Mouse (Mus musculus) MEL (cell line): Measurements from ENCODE around the gene Arhgap5. TPM values are rescaled to one million over a fixed set of nuclear protein-coding genes. Genes with fewer than 3 reads are reported as not detected.
A peak's percentile ranks its signal among the peaks of the same experiment; 100 is the strongest.

Experiments
- DNase-seq: peaks from one replicate; pipeline ENCODE4 v3.0.0; 2011; ENCODE audit warnings: low read depth, low spot score
- H3K27ac ChIP-seq: 2 replicates; pipeline ENCODE4 v1.5.1; 2012; ENCODE audit warnings: low read depth, mild to moderate bottlenecking, control low read depth, low read length, moderate library complexity; ENCODE audit not compliant: control insufficient read depth
- H3K27me3 ChIP-seq, 2 experiments: fragments of 150-350 bp in 1 of 2; sonication (generic) in 1 of 2; 2 replicates each; pipeline ENCODE4 v1.6.1; 2012; ENCODE audit warnings: low read length in 2 of 2, mild to moderate bottlenecking in 2 of 2, improper control_type of control experiment in 1 of 2, moderate library complexity in 1 of 2; ENCODE audit not compliant: insufficient read depth in 2 of 2, control insufficient read depth in 1 of 2
- H3K36me3 ChIP-seq, 2 experiments: 2 replicates each; pipeline ENCODE4 v1.6.1; 2012 to 2014; ENCODE audit warnings: low read length in 2 of 2, improper control_type of control experiment in 1 of 2, inconsistent platforms in 1 of 2, mild to moderate bottlenecking in 1 of 2; ENCODE audit not compliant: insufficient read depth in 2 of 2, control insufficient read depth in 1 of 2
- H3K4me1 ChIP-seq, 2 experiments: fragments of 150-350 bp in 1 of 2; sonication (generic) in 1 of 2; 2 replicates each; pipeline ENCODE4 v1.6.1; 2012; ENCODE audit warnings: low read length in 2 of 2, improper control_type of control experiment in 1 of 2, mild to moderate bottlenecking in 1 of 2; ENCODE audit not compliant: insufficient read depth in 2 of 2, control insufficient read depth in 1 of 2
- H3K4me3 ChIP-seq, 2 experiments: fragments of 150-350 bp in 1 of 2; sonication (generic) in 1 of 2; 2 replicates each; pipeline ENCODE4 v1.5.1; 2012; ENCODE audit warnings: low read depth in 2 of 2, low read length in 2 of 2, mild to moderate bottlenecking in 2 of 2, moderate library complexity in 2 of 2, control low read depth in 1 of 2, improper control_type of control experiment in 1 of 2; ENCODE audit not compliant: control insufficient read depth in 1 of 2, insufficient read depth in 1 of 2
- H3K79me2 ChIP-seq: 2 replicates; pipeline ENCODE4 v1.6.1; 2012; ENCODE audit warnings: mild to moderate bottlenecking, low read length, moderate library complexity; ENCODE audit not compliant: control insufficient read depth, poor library complexity, insufficient read depth
- H3K9ac ChIP-seq: 2 replicates; pipeline ENCODE4 v1.6.1; 2012; ENCODE audit warnings: low read depth, mild to moderate bottlenecking, control low read depth, low read length, moderate library complexity; ENCODE audit not compliant: control insufficient read depth, poor library complexity, severe bottlenecking
- H3K9me3 ChIP-seq: fragments of 150-350 bp; sonication (generic); replicated peaks from 2 replicates; pipeline ENCODE4 v1.6.1; 2012; ENCODE audit warnings: mild to moderate bottlenecking, low read length, improper control_type of control experiment, moderate library complexity; ENCODE audit not compliant: insufficient read depth
- CHD1 ChIP-seq: IDR thresholded peaks from 2 replicates; pipeline ENCODE4 v1.6.1; 2012; ENCODE audit warnings: low read depth, mild to moderate bottlenecking, inconsistent platforms, low read length, improper control_type of control experiment
- E2F4 ChIP-seq: IDR thresholded peaks from 2 replicates; pipeline ENCODE4 v1.6.1; 2011; ENCODE audit warnings: low read depth, low read length, improper control_type of control experiment, borderline replicate concordance
- ELF1 ChIP-seq: IDR thresholded peaks from 2 replicates; pipeline ENCODE4 v1.6.1; 2014; ENCODE audit warnings: low read depth, mild to moderate bottlenecking, inconsistent platforms, low read length, improper control_type of control experiment, moderate library complexity
- EP300 ChIP-seq, 2 experiments: IDR thresholded peaks; 2 replicates each; pipeline ENCODE4 v1.6.1; 2011; ENCODE audit warnings: improper control_type of control experiment in 2 of 2, low read length in 2 of 2, low read depth in 1 of 2, mild to moderate bottlenecking in 1 of 2
- ETS1 ChIP-seq: IDR thresholded peaks from 2 replicates; pipeline ENCODE4 v1.6.1; 2012; ENCODE audit warnings: low read depth, mild to moderate bottlenecking, inconsistent platforms, low read length, improper control_type of control experiment, moderate library complexity
- GABPA ChIP-seq: IDR thresholded peaks from 2 replicates; pipeline ENCODE4 v1.6.1; 2012; ENCODE audit warnings: low read depth, mild to moderate bottlenecking, inconsistent platforms, low read length, improper control_type of control experiment, moderate library complexity
- GATA1 ChIP-seq: IDR thresholded peaks from 2 replicates; pipeline ENCODE4 v1.6.1; 2011; ENCODE audit warnings: low read depth, low read length, improper control_type of control experiment
- KAT2A ChIP-seq: conservative IDR thresholded peaks from 2 replicates; pipeline ENCODE4 v1.6.1; 2012; ENCODE audit warnings: low read depth, low read length, improper control_type of control experiment, inconsistent platforms
- MAX ChIP-seq: IDR thresholded peaks from 2 replicates; pipeline ENCODE4 v1.6.1; 2011; ENCODE audit warnings: low read length, improper control_type of control experiment
- MAZ ChIP-seq: IDR thresholded peaks from 2 replicates; pipeline ENCODE4 v1.6.1; 2012; ENCODE audit warnings: low read depth, mild to moderate bottlenecking, inconsistent platforms, low read length, improper control_type of control experiment
- MXI1 ChIP-seq: IDR thresholded peaks from 2 replicates; pipeline ENCODE4 v1.6.1; 2011; ENCODE audit warnings: mild to moderate bottlenecking, low read depth, low read length, improper control_type of control experiment
- MYC ChIP-seq: IDR thresholded peaks from 2 replicates; pipeline ENCODE4 v1.6.1; 2011; ENCODE audit warnings: low read depth, mild to moderate bottlenecking, low read length, improper control_type of control experiment, moderate library complexity
- NELFE ChIP-seq: IDR thresholded peaks from 2 replicates; pipeline ENCODE4 v1.6.1; 2011; ENCODE audit warnings: low read depth, low read length, improper control_type of control experiment
- NRF1 ChIP-seq: IDR thresholded peaks from 2 replicates; pipeline ENCODE4 v1.6.1; 2014; ENCODE audit warnings: low read depth, mild to moderate bottlenecking, inconsistent platforms, low read length, improper control_type of control experiment, moderate library complexity; ENCODE audit not compliant: poor library complexity, insufficient read depth, severe bottlenecking
- POLR2AphosphoS5 ChIP-seq: IDR thresholded peaks from 2 replicates; pipeline ENCODE4 v1.6.1; 2012; ENCODE audit warnings: low read depth, borderline replicate concordance, mild to moderate bottlenecking, inconsistent platforms, low read length, moderate library complexity, mixed read lengths
- RAD21 ChIP-seq: IDR thresholded peaks from 2 replicates; pipeline ENCODE4 v1.6.1; 2011; ENCODE audit warnings: mild to moderate bottlenecking, low read depth, low read length, improper control_type of control experiment
- SIN3A ChIP-seq: IDR thresholded peaks from 2 replicates; pipeline ENCODE4 v1.6.1; 2012; ENCODE audit warnings: low read length, improper control_type of control experiment, inconsistent platforms
- TBP ChIP-seq: IDR thresholded peaks from 2 replicates; pipeline ENCODE4 v1.8.0; 2011; ENCODE audit warnings: low read depth, low read length, improper control_type of control experiment
- USF1 ChIP-seq: IDR thresholded peaks from 2 replicates; pipeline ENCODE4 v1.6.1; 2014; ENCODE audit warnings: low read depth, mild to moderate bottlenecking, inconsistent platforms, low read length, improper control_type of control experiment, moderate library complexity
- USF2 ChIP-seq, 2 experiments: IDR thresholded peaks; 2 replicates each; pipeline ENCODE4 v1.6.1; 2011 to 2012; ENCODE audit warnings: improper control_type of control experiment in 2 of 2, low read length in 2 of 2, borderline replicate concordance in 1 of 2, inconsistent platforms in 1 of 2, low read depth in 1 of 2, mild to moderate bottlenecking in 1 of 2; ENCODE audit not compliant: insufficient read depth in 1 of 2
- ZMIZ1 ChIP-seq: IDR thresholded peaks from 2 replicates; pipeline ENCODE4 v1.6.1; 2012; ENCODE audit warnings: low read depth, mild to moderate bottlenecking, inconsistent platforms, low read length, improper control_type of control experiment, moderate library complexity
- ZNF384 ChIP-seq: IDR thresholded peaks from 2 replicates; pipeline ENCODE4 v1.6.1; 2012; ENCODE audit warnings: low read depth, mild to moderate bottlenecking, inconsistent platforms, low read length, improper control_type of control experiment
- polyA plus RNA-seq, 2 experiments: library from polyadenylated mRNA; stranded (reverse) in 1 of 2; unstranded in 1 of 2; fragments of >175 nt in 1 of 2; fragments of >200 nt in 1 of 2; gene quantifications; 2 replicates each; pipeline versions ENCODE4 v1.2.1 to v1.2.4; 2012; ENCODE audit warnings: low replicate concordance in 2 of 2, low read depth in 1 of 2; ENCODE audit not compliant: insufficient read length in 2 of 2, insufficient read depth in 1 of 2, missing spikeins in 1 of 2
- total RNA-seq: library from RNA; depleted of rRNA; stranded (reverse); fragments of 300-350 nt; gene quantifications from 2 replicates; pipeline ENCODE4 v1.2.3, GENCODE M21; 2012

The Arhgap5 gene
- total and polyA plus RNA-seq, 3 experiments, result 10.5 to 108 (median 11.8) TPM

- Histone ChIP-seq H3K27me3 (no peaks in the 10 kb centered on the region), H3K4me3 (peak overlapping the region; percentile 68 to 83)
- DNase-seq, result peak; percentile 61
Measured at GRCm38 (mm10) chr12:52604992-52605652, 101.3 kb downstream of the Arhgap5 start.

DNA sequence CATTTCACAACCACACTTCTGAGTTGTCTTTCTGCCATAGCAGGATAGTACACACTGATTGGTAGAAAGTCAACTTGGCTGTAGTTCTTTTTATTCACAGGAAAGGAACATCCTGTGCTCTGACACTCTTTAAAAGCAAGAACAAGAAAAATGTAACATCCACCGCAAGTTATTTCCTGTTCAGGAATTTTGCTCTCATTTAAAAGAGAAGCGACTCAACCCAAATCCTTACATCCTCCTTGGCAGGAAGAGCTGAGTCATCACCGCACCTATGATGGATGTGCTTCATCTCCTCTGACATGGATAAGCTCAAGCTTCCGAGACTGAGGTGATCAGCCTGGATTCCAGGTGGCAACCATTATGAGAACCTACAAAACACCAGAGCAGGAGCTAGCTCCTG lies 103.6 kb downstream of the Arhgap5 start:
- no peak for DNase-seq
- H3K36me3 ChIP-seq, result peaks cover 0 to 7% of the 10 kb centered on the region in 2 experiments; a peak in 2 of 4 replicates
- H3K27ac ChIP-seq, result no peak overlapping the region
- no peak overlapping the region for H3K4me3 ChIP-seq
- TF ChIP-seq MYC (no peak), USF1 (no peak), POLR2AphosphoS5 (no peak), USF2 (IDR thresholded peaks at IDR 0.05; ENCODE audit: borderline replicate concordance in 1 of 2, insufficient read depth in 1 of 2, low read depth in 1 of 2, low read length in 2 of 2) (no peak), MAZ (no peak), ZNF384 (no peak), ELF1 (no peak)
- H3K9me3 ChIP-seq, result no peaks in the 10 kb centered on the region
- no peaks in the 10 kb centered on the region for H3K27me3 ChIP-seq
- H3K79me2 ChIP-seq, result no peaks in the 10 kb centered on the region; the same call in 1 of the 2 replicates
- H3K9ac ChIP-seq, result no peak overlapping the region
- peaks cover 0 to 7% of the 10 kb centered on the region in 2 experiments; a peak in 2 of 4 replicates for H3K4me1 ChIP-seq

More at GRCm38 (mm10) chr12:52604992-52605652, 101.3 kb downstream of the Arhgap5 start:
- peak overlapping the region; percentile 78 for H3K9ac ChIP-seq
- peak; percentile 33; the same call in 1 of the 2 replicates for TF ChIP-seq GABPA
- peak; percentile 60; the same call in 1 of the 2 replicates for TF ChIP-seq SIN3A
- TF ChIP-seq ZMIZ1, result no peak
- TF ChIP-seq KAT2A, result 0 out of 2 replicates have a peak, but pooled peaks have one; percentile 12
- TF ChIP-seq EP300 (IDR thresholded peaks at IDR 0.05; ENCODE audit: low read depth in 1 of 2, low read length in 2 of 2), result peak in 1 of 2 experiments; percentile 25; a peak in 1 of 4 replicates
- no peak for TF ChIP-seq NRF1
- peak; percentile 79 for TF ChIP-seq CHD1
- no peak; the same call in 1 of the 2 replicates for TF ChIP-seq GATA1
- TF ChIP-seq TBP, result no peak
- TF ChIP-seq RAD21, result no peak
- TF ChIP-seq MYC, result peak; percentile 46
- TF ChIP-seq NELFE, result 0 out of 2 replicates have a peak, but pooled peaks have one; percentile 33
- TF ChIP-seq MAX, result peak; percentile 74
- TF ChIP-seq ZNF384, result peak; percentile 82
- TF ChIP-seq E2F4, result no peak
- peak; percentile 57 for TF ChIP-seq USF1
- TF ChIP-seq ETS1, result peak; percentile 42; the same call in 1 of the 2 replicates
- TF ChIP-seq MXI1, result peak; percentile 68; the same call in 1 of the 2 replicates
- H3K9me3 ChIP-seq, result no peaks in the 10 kb centered on the region
- H3K36me3 ChIP-seq, result peaks cover 0 to 7% of the 10 kb centered on the region in 2 experiments; a peak in 2 of 4 replicates
- peaks cover 0 to 7% of the 10 kb centered on the region in 2 experiments; a peak in 2 of 4 replicates for H3K4me1 ChIP-seq
- H3K79me2 ChIP-seq, result no peaks in the 10 kb centered on the region; the same call in 1 of the 2 replicates
- peak overlapping the region; percentile 83 for H3K27ac ChIP-seq
